In genomic region chr17:65958366-65958765, GRCm38 (mm10) we compare ENCODE assay signal across 19 mouse cellular contexts. TPM values are rescaled to one million over a fixed set of nuclear protein-coding genes. Genes with fewer than 3 reads are reported as not detected.
DNase-seq lines count a peak whose midpoint lies in the region; ATAC-seq and TF ChIP-seq lines count a peak whose summit lies in the region.
"Had no signal": no experiment of that assay in that cellular context is flagged by ENCODE, and none has a peak within 500 bp of the region (broad histone marks: within the 10 kb centered on the region; RNA-seq: fewer than 3 reads in every experiment).

No protein-coding gene starts in this region.

- ATAC-seq in liver, postnatal 0 days = no peak
- ATAC-seq in hindbrain, embryonic 14.5 days (ENCODE audit: low FRiP score) = no peak
- ATAC-seq: activated CD4-positive, CD25-positive, alpha-beta regulatory T cell, adult 4 months; forebrain, embryonic 13.5 days; forebrain, postnatal 0 days; hindbrain, embryonic 16.5 days; inflammation-experienced regulatory T-cells, adult 6 months had no signal

- H3K4me2 ChIP-seq in liver, postnatal 0 days (ENCODE audit: low read depth, low read length) = no peak overlapping the region
- H3K4me2 ChIP-seq in hindbrain, embryonic 14.5 days (replicated peaks) = no peak overlapping the region
- H3K4me2 ChIP-seq: forebrain, embryonic 13.5 days; heart, embryonic 12.5 days had no signal

- peak; percentile 64 for DNase-seq in cerebellum, adult 9-10 months
- DNase-seq in cerebellum, postnatal 36 days = no peak
- peak; percentile 82 for DNase-seq in heart, adult 11 months
- no peak for DNase-seq in heart, adult 2 months
- DNase-seq in liver, adult 2 months (ENCODE audit: extremely low read depth, low read depth, low spot score) = peak; percentile 39
- DNase-seq in liver, postnatal 0 days = no peak
- DNase-seq in brain, adult 2 months (ENCODE audit: low read depth, low spot score) = peak; percentile 89
- no peak for DNase-seq in hindbrain, embryonic 14.5 days (ENCODE audit: low spot score)
- DNase-seq: adrenal gland, adult 8-10 months; cerebellum, adult 11 months; gastrocnemius, postnatal 36 days; heart, postnatal 36 days; kidney, adult 8-10 months had no signal

- no peaks in the 10 kb centered on the region for H3K9me3 ChIP-seq in liver, postnatal 0 days (ENCODE audit: low read length)
- H3K9me3 ChIP-seq in hindbrain, embryonic 14.5 days (ENCODE audit: control insufficient read depth, low read length) = no peaks in the 10 kb centered on the region
- H3K9me3 ChIP-seq: forebrain, embryonic 13.5 days; heart, embryonic 12.5 days had no signal

- H3K27ac ChIP-seq in heart, adult 2 months = no peak overlapping the region; the same call in 1 of the 2 replicates
- no peak overlapping the region for H3K27ac ChIP-seq in liver, adult 2 months (replicated peaks; ENCODE audit: insufficient read depth, low read depth, low read length)
- no peak overlapping the region for H3K27ac ChIP-seq in liver, postnatal 0 days (ENCODE audit: low read depth)
- H3K27ac ChIP-seq in hindbrain, embryonic 14.5 days = no peak overlapping the region
- H3K27ac ChIP-seq: forebrain, embryonic 13.5 days had no signal

- no peak for TF ChIP-seq CTCF in heart, adult 2 months (IDR thresholded peaks at IDR 0.05)
- TF ChIP-seq CTCF in liver, adult 2 months (IDR thresholded peaks at IDR 0.05; ENCODE audit: low read depth, low read length) = no peak
- TF ChIP-seq CTCF in liver, postnatal 0 days (IDR thresholded peaks at IDR 0.05; ENCODE audit: low read depth) = no peak

- H3K4me3 ChIP-seq in heart, adult 2 months = no peak overlapping the region
- H3K4me3 ChIP-seq in liver, adult 2 months (ENCODE audit: insufficient read depth, low read depth, low read length) = no peak overlapping the region
- H3K4me3 ChIP-seq in liver, postnatal 0 days (ENCODE audit: low read depth, low read length) = no peak overlapping the region
- H3K4me3 ChIP-seq in hindbrain, embryonic 14.5 days (replicated peaks; ENCODE audit: low read length) = no peak overlapping the region
- H3K4me3 ChIP-seq: forebrain, embryonic 13.5 days; heart, embryonic 12.5 days had no signal

- no peaks in the 10 kb centered on the region for H3K27me3 ChIP-seq in heart, adult 2 months (ENCODE audit: control insufficient read depth, insufficient read depth, low read length)
- H3K27me3 ChIP-seq in liver, adult 2 months (ENCODE audit: control insufficient read depth, insufficient read depth, low read length) = no peaks in the 10 kb centered on the region
- H3K27me3 ChIP-seq in liver, postnatal 0 days (ENCODE audit: insufficient read depth, low read length) = no peaks in the 10 kb centered on the region
- no peaks in the 10 kb centered on the region for H3K27me3 ChIP-seq in hindbrain, embryonic 14.5 days (ENCODE audit: control insufficient read depth, insufficient read depth, low read length)
- H3K27me3 ChIP-seq: forebrain, embryonic 13.5 days; heart, embryonic 12.5 days had no signal

- TF ChIP-seq POLR2A in heart, adult 2 months (IDR thresholded peaks at IDR 0.05; ENCODE audit: insufficient read depth, low read depth, low read length) = no peak
- no peak for TF ChIP-seq POLR2A in liver, adult 2 months (IDR thresholded peaks at IDR 0.05; ENCODE audit: extremely low read depth, insufficient read depth, low read length)

- no peaks in the 10 kb centered on the region for H3K36me3 ChIP-seq in heart, adult 2 months (ENCODE audit: control insufficient read depth, insufficient read depth, low read length)
- H3K36me3 ChIP-seq in liver, adult 2 months (ENCODE audit: control insufficient read depth, insufficient read depth, low read length) = no peaks in the 10 kb centered on the region
- no peaks in the 10 kb centered on the region for H3K36me3 ChIP-seq in liver, postnatal 0 days (replicated peaks; ENCODE audit: insufficient read depth, low read length)
- no peaks in the 10 kb centered on the region for H3K36me3 ChIP-seq in hindbrain, embryonic 14.5 days (replicated peaks; ENCODE audit: control insufficient read depth, insufficient read depth)
- H3K36me3 ChIP-seq: heart, embryonic 12.5 days had no signal

- 69% methylated on average over 1 of the region's 1 CpGs for WGBS in heart, adult 2 months
- WGBS in liver, adult 2 months = 11% methylated on average over 1 of the region's 1 CpGs
- 58% methylated on average over 1 of the region's 1 CpGs for WGBS in liver, postnatal 0 days (ENCODE audit: insufficient replicate concordance)
- 76% methylated on average over 1 of the region's 1 CpGs for WGBS in hindbrain, embryonic 14.5 days

- H3K4me1 ChIP-seq in heart, adult 2 months (ENCODE audit: control insufficient read depth, insufficient read depth, low read length) = peaks cover 4% of the 10 kb centered on the region; the same call in 1 of the 2 replicates
- no peaks in the 10 kb centered on the region for H3K4me1 ChIP-seq in liver, adult 2 months (ENCODE audit: control insufficient read depth, insufficient read depth, low read length)
- peaks cover 3% of the 10 kb centered on the region; the same call in 1 of the 2 replicates for H3K4me1 ChIP-seq in liver, postnatal 0 days (ENCODE audit: insufficient read depth)
- H3K4me1 ChIP-seq in hindbrain, embryonic 14.5 days (replicated peaks; ENCODE audit: control insufficient read depth, insufficient read depth, low read length) = no peaks in the 10 kb centered on the region
- H3K4me1 ChIP-seq: forebrain, embryonic 13.5 days had no signal

- no peaks in the 10 kb centered on the region for H3K79me2 ChIP-seq in heart, adult 2 months (replicated peaks; ENCODE audit: control insufficient read depth, insufficient read depth, low read length)
- no peaks in the 10 kb centered on the region for H3K79me2 ChIP-seq in liver, adult 2 months (ENCODE audit: control insufficient read depth, insufficient read depth, low read length)

- no peak for TF ChIP-seq EP300 in heart, adult 2 months (IDR thresholded peaks at IDR 0.05; ENCODE audit: insufficient read depth, low read depth, low read length)
- no peak for TF ChIP-seq EP300 in liver, postnatal 0 days (IDR thresholded peaks at IDR 0.05; ENCODE audit: low read depth)

- intact Hi-C loops in heart, adult 2 months (cut with DNase I) = loop anchor here (10.0 kb wide), 1 partner anchor 254 kb away; no protein-coding TSS in a partner anchor

- no peak overlapping the region for H3K9ac ChIP-seq in heart, adult 2 months (ENCODE audit: low read depth, low read length)
- no peak overlapping the region for H3K9ac ChIP-seq in liver, adult 2 months (ENCODE audit: low read depth, low read length)
- H3K9ac ChIP-seq in liver, postnatal 0 days (replicated peaks) = no peak overlapping the region
- no peak overlapping the region for H3K9ac ChIP-seq in hindbrain, embryonic 14.5 days
- H3K9ac ChIP-seq: forebrain, embryonic 13.5 days; forebrain, postnatal 0 days; heart, embryonic 12.5 days had no signal

RNA-seq across cellular contexts. Expression of gene Twsg1, which starts 7.3 kb away (rescaled TPM):
- 10 to 100 TPM; 76.1 to 79.0 TPM for total RNA-seq in heart, adult 2 months (2021)
- polyA plus RNA-seq in heart, adult 2 months (2012; rRNA removed) = 41.7 and 83.0 TPM in 2 replicates
- total RNA-seq in liver, adult 2 months (2014; rRNA removed) = 21.2 and 23.3 TPM in 2 replicates
- 16.3 and 18.4 TPM in 2 replicates for polyA plus RNA-seq in liver, adult 2 months (2012; rRNA removed)
- 16.8 and 19.4 TPM in 2 replicates for polyA plus RNA-seq in liver, postnatal 0 days (2015; fragmentation: Nextera tagmentation; extraction: Ambion mirVana)
- polyA plus RNA-seq in hindbrain, embryonic 14.5 days (2014; fragmentation: Nextera tagmentation; extraction: Ambion mirVana) = 66.0 and 71.2 TPM in 2 replicates

Comparison
In these comparisons a context has a peak if more than half of its experiments do, and no peak if none do; other contexts are left out.
1. DNase-seq: peak in cerebellum, adult 9-10 months (single experiment), heart, adult 11 months (single experiment), liver, adult 2 months (single experiment) and brain, adult 2 months (single experiment); none in cerebellum, postnatal 36 days (0 of 2), heart, adult 2 months (0 of 2), liver, postnatal 0 days (single experiment) and hindbrain, embryonic 14.5 days (single experiment).